Mouse (Mus musculus): ENCODE results near the gene Bsx. TPM values are rescaled to one million over a fixed set of nuclear protein-coding genes. Genes with fewer than 3 reads are reported as not detected.

Gene Bsx
- total RNA-seq, 2 experiments from 2014 or later = not detected

GRCm38 (mm10) chr9:40885669-40886068 is 11.7 kb downstream of the Bsx start:
- DNase-seq = no peak
- intact Hi-C loops (cut with DNase I) = no loop called here

- intact Hi-C loops (cut with DNase I) = no loop called here
- DNase-seq = no peak
These were observed 15.5 kb downstream of the Bsx start for GRCm38 (mm10) chr9:40889389-40889788.

GRCm38 (mm10) chr9:40892456-40892855 is 18.5 kb downstream of the Bsx start:
- DNase-seq = no peak
- intact Hi-C loops (cut with DNase I) = no loop called here

GRCm38 (mm10) chr9:40907413-40907812 is 33.5 kb downstream of the Bsx start:
- intact Hi-C loops (cut with DNase I) = no loop called here
- no peak for DNase-seq

- intact Hi-C loops (cut with DNase I) = no loop called here
- DNase-seq = no peak
These were observed 34.5 kb downstream of the Bsx start for GRCm38 (mm10) chr9:40908411-40908810.

- intact Hi-C loops (cut with DNase I) = no loop called here
- DNase-seq = no peak
These were observed 35.0 kb downstream of the Bsx start for GRCm38 (mm10) chr9:40908915-40909314.

DNA sequence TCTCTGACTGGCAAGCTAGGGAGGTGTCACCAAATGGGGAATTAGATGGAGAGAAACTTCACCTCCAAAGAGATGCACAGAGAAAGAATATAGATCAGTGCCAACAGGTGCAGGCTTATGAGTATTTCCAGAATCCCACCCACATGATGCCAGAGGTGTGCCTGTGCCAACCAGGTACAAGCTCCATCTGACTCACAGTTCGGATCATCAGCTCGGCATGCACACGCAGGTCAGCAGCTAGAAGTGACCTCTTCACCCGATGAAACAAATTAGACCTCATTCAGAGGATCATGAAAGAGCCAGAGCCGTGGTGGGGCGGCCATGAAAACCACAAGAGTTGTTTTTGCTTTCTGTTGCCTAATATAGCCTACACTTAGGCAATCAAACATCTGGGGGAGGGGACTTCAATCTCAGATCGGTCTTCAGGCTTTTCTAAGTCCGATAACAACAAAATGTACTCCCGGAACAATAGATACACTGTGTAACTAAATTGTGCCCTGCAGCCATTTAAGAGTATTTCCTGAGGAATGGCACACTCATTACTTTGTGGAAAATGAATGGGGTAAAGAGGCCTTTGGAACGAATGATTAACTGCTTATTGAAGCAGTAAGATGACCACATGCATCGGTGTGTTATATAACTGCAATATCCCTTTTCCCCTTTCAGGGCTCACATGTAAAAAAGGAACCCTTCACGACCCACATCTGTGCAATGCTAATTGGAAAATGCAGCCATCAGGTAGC is 44.1 kb downstream of the Bsx start:
- DNase-seq = no peak
- intact Hi-C loops (cut with DNase I) = no loop called here

DNA sequence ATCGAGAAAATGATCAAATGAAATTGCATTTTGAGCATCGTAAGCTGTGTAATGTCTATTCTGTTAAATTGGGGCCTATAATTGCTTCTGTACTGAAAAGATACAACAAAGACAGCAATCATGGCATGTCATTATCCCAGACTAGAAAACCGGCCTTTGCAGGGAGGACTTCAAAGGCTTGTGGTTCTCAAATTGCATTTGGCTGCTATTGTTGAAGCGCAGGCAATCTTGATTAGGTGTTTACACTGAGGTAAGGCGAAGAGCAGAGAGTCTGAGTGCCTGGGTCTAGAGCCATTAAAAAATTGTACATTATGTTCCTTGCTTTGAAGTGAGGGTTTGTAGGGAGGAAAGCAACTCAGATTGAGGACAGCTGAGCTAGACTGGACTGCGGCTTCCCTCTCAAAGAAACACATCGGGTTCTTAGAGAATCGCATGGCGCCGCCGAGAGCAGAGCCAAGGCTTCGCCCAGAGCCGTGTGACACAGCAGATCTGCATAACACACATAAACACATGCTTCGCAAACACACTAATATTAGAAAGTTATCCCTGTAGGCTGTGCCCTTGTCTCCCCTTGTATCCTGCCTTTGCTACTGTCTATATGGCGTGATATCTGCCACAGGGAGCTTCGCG is 53.5 kb downstream of the Bsx start:
- no peak for DNase-seq
- intact Hi-C loops (cut with DNase I) = no loop called here

Other genes starting within 250 kb of the Bsx start
- not detected for gene Gm21915, start 203.5 kb upstream of the Bsx start, total RNA-seq (2021)
- 1 to 10 TPM; 4.2 to 6.0 TPM for gene Clmp, start 188.2 kb upstream of the Bsx start, total RNA-seq (2021)
- gene Hspa8, start 73.1 kb upstream of the Bsx start, total RNA-seq (2021) = 1,000 to 10,000 TPM; 1,048 to 1,357 TPM
- gene Jhy, start 90.0 kb downstream of the Bsx start, total RNA-seq (2021) = not detected
- gene Crtam, start 130.5 kb downstream of the Bsx start, total RNA-seq (2021) = under 1 TPM; 0.12 to 0.14 TPM